Mouse (Mus musculus): ENCODE data around the gene Fos. TPM values are rescaled to one million over a fixed set of nuclear protein-coding genes. Genes with fewer than 3 reads are reported as not detected.

Fos gene
- polyA plus RNA-seq, 2 experiments = 0.61 to 0.79 TPM

GRCm38 (mm10) chr12:85513789-85514447 lies 40.2 kb downstream of the Fos start:
- H3K4me3 ChIP-seq (ENCODE audit: insufficient read depth in 1 of 2, low read depth in 2 of 2, low read length in 2 of 2) = no peak overlapping the region
- DNase-seq (ENCODE audit: low read depth in 3 of 3, low spot score in 3 of 3) (no peak), ATAC-seq (ENCODE audit: insufficient read depth) (no peak)
- no peaks in the 10 kb centered on the region for H3K27me3 ChIP-seq (ENCODE audit: control insufficient read depth, insufficient read depth, low read length)
- TF ChIP-seq CTCF (IDR thresholded peaks at IDR 0.05; ENCODE audit: low read depth) (no peak), EP300 (IDR thresholded peaks at IDR 0.05; ENCODE audit: low read depth) (no peak)
- no peak overlapping the region for H3K9ac ChIP-seq (replicated peaks)
- no peaks in the 10 kb centered on the region for H3K36me3 ChIP-seq (replicated peaks; ENCODE audit: control insufficient read depth, insufficient read depth, low read depth)
- no peak overlapping the region for H3K27ac ChIP-seq
- H3K4me1 ChIP-seq (replicated peaks; ENCODE audit: control insufficient read depth in 2 of 2, insufficient read depth in 2 of 2, low read length in 1 of 2) = no peaks in the 10 kb centered on the region
- 57% methylated on average over 6 of the region's 6 CpGs for WGBS (ENCODE audit: insufficient replicate concordance)
- H3K9me3 ChIP-seq (ENCODE audit: control insufficient read depth, low read length) = no peaks in the 10 kb centered on the region
- no peak overlapping the region for H3K4me2 ChIP-seq (ENCODE audit: low read depth)

- TF ChIP-seq EP300 (IDR thresholded peaks at IDR 0.05; ENCODE audit: low read depth) (no peak), CTCF (IDR thresholded peaks at IDR 0.05; ENCODE audit: low read depth) (no peak)
- Histone ChIP-seq H3K9ac (replicated peaks) (no peak overlapping the region), H3K27ac (no peak overlapping the region), H3K36me3 (replicated peaks; ENCODE audit: control insufficient read depth, insufficient read depth, low read depth) (no peaks in the 10 kb centered on the region), H3K9me3 (ENCODE audit: control insufficient read depth, low read length) (no peaks in the 10 kb centered on the region), H3K27me3 (ENCODE audit: control insufficient read depth, insufficient read depth, low read length) (no peaks in the 10 kb centered on the region), H3K4me1 (replicated peaks; ENCODE audit: control insufficient read depth in 2 of 2, insufficient read depth in 2 of 2, low read length in 1 of 2) (no peaks in the 10 kb centered on the region), H3K4me2 (ENCODE audit: low read depth) (no peak overlapping the region), H3K4me3 (ENCODE audit: insufficient read depth in 1 of 2, low read depth in 2 of 2, low read length in 2 of 2) (no peak overlapping the region)
- ATAC-seq (ENCODE audit: insufficient read depth) = no peak
- no peak for DNase-seq (ENCODE audit: low read depth in 3 of 3, low spot score in 3 of 3)
- 67% methylated on average over 5 of the region's 5 CpGs for WGBS (ENCODE audit: insufficient replicate concordance)
These were observed 41.3 kb downstream of the Fos start for GRCm38 (mm10) chr12:85514958-85515357.

- Histone ChIP-seq H3K4me3 (ENCODE audit: insufficient read depth in 1 of 2, low read depth in 2 of 2, low read length in 2 of 2) (no peak overlapping the region), H3K27me3 (ENCODE audit: control insufficient read depth, insufficient read depth, low read length) (no peaks in the 10 kb centered on the region), H3K9ac (replicated peaks) (no peak overlapping the region), H3K4me1 (replicated peaks; ENCODE audit: control insufficient read depth in 2 of 2, insufficient read depth in 2 of 2, low read length in 1 of 2) (no peaks in the 10 kb centered on the region), H3K4me2 (ENCODE audit: low read depth) (no peak overlapping the region), H3K36me3 (replicated peaks; ENCODE audit: control insufficient read depth, insufficient read depth, low read depth) (no peaks in the 10 kb centered on the region), H3K27ac (no peak overlapping the region), H3K9me3 (ENCODE audit: control insufficient read depth, low read length) (no peaks in the 10 kb centered on the region)
- no peak for TF ChIP-seq CTCF (IDR thresholded peaks at IDR 0.05; ENCODE audit: low read depth)
- no peak for TF ChIP-seq EP300 (IDR thresholded peaks at IDR 0.05; ENCODE audit: low read depth)
- DNase-seq (ENCODE audit: low read depth in 3 of 3, low spot score in 3 of 3) (no peak), ATAC-seq (ENCODE audit: insufficient read depth) (no peak)
- WGBS (ENCODE audit: insufficient replicate concordance) = 64% methylated on average over 3 of the region's 3 CpGs
These were observed 42.2 kb downstream of the Fos start for GRCm38 (mm10) chr12:85515865-85516264.

- H3K4me3 ChIP-seq (ENCODE audit: insufficient read depth in 1 of 2, low read depth in 2 of 2, low read length in 2 of 2) = no peak overlapping the region
- TF ChIP-seq EP300 (IDR thresholded peaks at IDR 0.05; ENCODE audit: low read depth) (no peak), CTCF (IDR thresholded peaks at IDR 0.05; ENCODE audit: low read depth) (no peak)
- WGBS (ENCODE audit: insufficient replicate concordance) = 74% methylated on average over 13 of the region's 13 CpGs
- no peaks in the 10 kb centered on the region for H3K36me3 ChIP-seq (replicated peaks; ENCODE audit: control insufficient read depth, insufficient read depth, low read depth)
- no peaks in the 10 kb centered on the region for H3K27me3 ChIP-seq (ENCODE audit: control insufficient read depth, insufficient read depth, low read length)
- H3K4me2 ChIP-seq (ENCODE audit: low read depth) = no peak overlapping the region
- H3K9ac ChIP-seq (replicated peaks) = no peak overlapping the region
- no peak for ATAC-seq (ENCODE audit: insufficient read depth)
- no peaks in the 10 kb centered on the region for H3K4me1 ChIP-seq (replicated peaks; ENCODE audit: control insufficient read depth in 2 of 2, insufficient read depth in 2 of 2, low read length in 1 of 2)
- no peak for DNase-seq (ENCODE audit: low read depth in 3 of 3, low spot score in 3 of 3)
- H3K9me3 ChIP-seq (ENCODE audit: control insufficient read depth, low read length) = no peaks in the 10 kb centered on the region
- H3K27ac ChIP-seq = no peak overlapping the region
These were observed 43.6 kb downstream of the Fos start for GRCm38 (mm10) chr12:85517339-85517738.

DNA sequence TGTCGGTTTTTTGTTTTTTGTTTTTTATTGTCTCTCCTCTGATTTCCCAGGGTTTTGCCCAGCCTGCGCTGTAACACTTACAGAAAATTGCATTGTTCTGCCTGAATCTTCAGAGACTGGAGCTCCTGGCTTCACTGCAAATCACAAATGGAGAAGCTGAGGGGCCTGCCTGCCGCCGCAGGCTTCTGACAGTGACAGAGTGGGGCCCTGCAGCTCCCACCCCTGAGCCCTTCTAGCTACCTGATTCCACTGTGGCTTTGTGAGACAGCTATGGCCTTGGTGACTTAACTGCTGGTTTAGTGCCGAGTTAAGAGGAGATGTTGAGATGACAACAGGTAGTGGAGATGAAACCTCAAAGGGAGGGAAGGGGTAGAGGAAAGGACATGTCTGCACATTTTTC lies 44.3 kb downstream of the Fos start:
- Histone ChIP-seq H3K4me3 (ENCODE audit: insufficient read depth in 1 of 2, low read depth in 2 of 2, low read length in 2 of 2) (no peak overlapping the region), H3K9me3 (ENCODE audit: control insufficient read depth, low read length) (no peaks in the 10 kb centered on the region), H3K27me3 (ENCODE audit: control insufficient read depth, insufficient read depth, low read length) (no peaks in the 10 kb centered on the region), H3K4me2 (ENCODE audit: low read depth) (no peak overlapping the region), H3K9ac (replicated peaks) (no peak overlapping the region), H3K27ac (no peak overlapping the region), H3K4me1 (replicated peaks; ENCODE audit: control insufficient read depth in 2 of 2, insufficient read depth in 2 of 2, low read length in 1 of 2) (no peaks in the 10 kb centered on the region), H3K36me3 (replicated peaks; ENCODE audit: control insufficient read depth, insufficient read depth, low read depth) (no peaks in the 10 kb centered on the region)
- ATAC-seq (ENCODE audit: insufficient read depth) (no peak), DNase-seq (ENCODE audit: low read depth in 3 of 3, low spot score in 3 of 3) (no peak)
- TF ChIP-seq CTCF (IDR thresholded peaks at IDR 0.05; ENCODE audit: low read depth) = no peak
- WGBS (ENCODE audit: insufficient replicate concordance) = 44% methylated on average over 5 of the region's 5 CpGs

Data from liver, embryonic 14.5 days (tissue).